Mouse (Mus musculus) spleen, adult 12 weeks (tissue): ENCODE results near the gene Cbx4.

Experiments used
- DNase-seq: peaks from one replicate; pipeline ENCODE4 v3.0.0; 2022; ENCODE audit warnings: low spot score

Gene Cbx4

GRCm38 (mm10) chr11:119084446-119085278 is 1.4 kb downstream of the Cbx4 start:
- DNase-seq, result no peak

DNA sequence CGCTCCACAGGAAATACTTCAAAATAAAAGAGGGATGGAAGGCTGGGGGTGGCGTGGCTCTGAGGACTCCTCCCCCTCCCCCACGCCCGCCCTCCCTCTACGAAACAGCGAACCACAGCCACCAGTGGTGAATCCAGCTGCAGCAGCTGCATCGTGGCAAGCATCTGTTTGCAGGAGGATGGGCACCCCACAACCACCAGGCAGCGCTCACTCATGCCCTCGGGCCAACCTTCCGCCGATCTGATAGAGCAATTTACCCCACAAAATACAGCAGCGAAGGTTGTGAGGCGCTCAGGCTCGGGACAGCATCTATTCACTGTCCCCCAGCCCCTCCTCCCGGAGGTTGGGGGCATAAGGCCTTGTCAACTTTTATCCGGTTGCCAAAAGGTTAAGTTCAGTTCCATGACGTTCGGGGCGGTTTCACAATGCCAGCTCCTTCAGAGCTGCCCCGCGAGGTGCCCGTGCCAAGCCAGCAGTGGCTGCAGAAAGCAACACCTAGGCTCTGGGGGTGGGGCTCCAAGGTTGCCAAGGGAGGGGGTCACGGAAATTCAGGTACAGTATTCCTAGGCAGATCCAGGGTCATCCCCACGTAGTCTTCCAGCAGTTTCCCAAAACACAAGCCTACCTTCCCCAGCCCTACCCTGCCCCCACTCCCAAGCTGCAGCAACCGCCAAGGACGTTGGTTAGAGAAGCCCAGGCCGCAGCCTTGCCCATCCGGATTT is 2.1 kb downstream of the Cbx4 start:
- peak; percentile 31 for DNase-seq

- DNase-seq, result no peak
Observed at GRCm38 (mm10) chr11:119082638-119083599, 3.1 kb downstream of the Cbx4 start.

GRCm38 (mm10) chr11:119081839-119082637 is 4.0 kb downstream of the Cbx4 start:
- DNase-seq, result no peak

DNA sequence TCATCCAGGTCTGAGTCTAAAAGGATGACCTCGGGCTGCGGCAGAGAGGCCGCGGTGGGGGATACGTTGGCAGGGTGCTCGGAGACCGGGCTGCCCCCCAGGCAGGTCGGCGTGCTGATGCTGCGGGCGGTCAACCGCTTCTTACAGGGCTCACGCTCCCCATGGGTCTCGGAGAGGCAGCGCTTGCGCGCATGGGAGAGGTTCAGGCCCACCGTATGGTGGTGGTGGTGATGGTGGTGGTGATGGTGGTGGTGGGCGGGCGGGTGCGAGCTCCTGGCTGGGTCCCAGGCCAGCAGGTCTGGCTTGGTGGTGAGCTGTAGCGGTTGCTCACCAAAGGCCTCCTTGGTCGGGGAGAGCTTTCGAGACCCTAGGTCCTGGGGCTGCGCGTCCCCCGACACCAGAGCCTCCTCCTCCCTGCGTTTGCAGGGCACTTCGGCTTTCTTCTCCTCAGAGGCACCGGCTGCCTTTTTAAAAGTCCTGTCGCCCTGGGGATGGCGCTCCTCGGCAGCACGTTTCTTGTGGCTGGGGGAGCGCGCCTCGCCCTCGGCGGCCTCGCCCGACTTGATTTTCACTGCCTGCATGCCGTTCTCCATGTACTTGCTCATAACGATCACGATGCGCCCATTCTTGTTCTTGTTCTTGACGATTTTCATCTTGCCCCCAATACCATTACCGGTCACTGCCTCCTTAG is 4.7 kb downstream of the Cbx4 start:
- no peak for DNase-seq

DNA sequence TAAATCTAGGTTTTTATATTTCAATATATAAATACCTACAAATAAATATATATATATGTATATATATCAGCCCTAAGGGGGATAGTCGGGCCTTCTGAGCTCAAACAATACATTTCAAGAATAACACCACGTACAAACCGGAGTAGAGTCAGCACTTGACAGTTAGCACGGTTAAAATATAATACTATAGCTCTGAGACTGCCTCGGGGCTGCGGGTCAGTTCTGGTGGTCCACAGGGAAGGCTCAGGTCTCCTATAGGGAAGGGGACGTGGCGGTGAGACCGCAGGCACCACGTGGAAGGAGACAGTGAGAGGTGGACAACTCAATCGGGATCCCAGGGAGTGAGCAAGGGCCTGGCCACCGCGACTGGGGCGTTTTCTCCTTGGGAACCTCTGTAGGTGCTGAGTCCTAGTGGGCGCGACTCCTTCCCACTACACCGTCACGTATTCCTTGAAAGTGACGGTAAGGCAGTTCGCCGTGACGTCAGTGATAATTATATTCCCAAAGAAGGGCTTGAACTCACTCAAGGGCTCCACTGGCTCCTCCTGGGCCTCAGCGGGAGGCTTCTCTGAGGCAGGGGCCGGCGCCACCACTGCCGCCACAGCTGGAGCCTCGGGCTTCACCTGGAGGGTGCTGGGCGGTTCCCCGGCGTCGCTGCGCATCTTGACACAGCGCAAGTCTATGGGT is 5.4 kb downstream of the Cbx4 start:
- no peak for DNase-seq

GRCm38 (mm10) chr11:119079445-119079837 is 6.6 kb downstream of the Cbx4 start:
- no peak for DNase-seq

DNA sequence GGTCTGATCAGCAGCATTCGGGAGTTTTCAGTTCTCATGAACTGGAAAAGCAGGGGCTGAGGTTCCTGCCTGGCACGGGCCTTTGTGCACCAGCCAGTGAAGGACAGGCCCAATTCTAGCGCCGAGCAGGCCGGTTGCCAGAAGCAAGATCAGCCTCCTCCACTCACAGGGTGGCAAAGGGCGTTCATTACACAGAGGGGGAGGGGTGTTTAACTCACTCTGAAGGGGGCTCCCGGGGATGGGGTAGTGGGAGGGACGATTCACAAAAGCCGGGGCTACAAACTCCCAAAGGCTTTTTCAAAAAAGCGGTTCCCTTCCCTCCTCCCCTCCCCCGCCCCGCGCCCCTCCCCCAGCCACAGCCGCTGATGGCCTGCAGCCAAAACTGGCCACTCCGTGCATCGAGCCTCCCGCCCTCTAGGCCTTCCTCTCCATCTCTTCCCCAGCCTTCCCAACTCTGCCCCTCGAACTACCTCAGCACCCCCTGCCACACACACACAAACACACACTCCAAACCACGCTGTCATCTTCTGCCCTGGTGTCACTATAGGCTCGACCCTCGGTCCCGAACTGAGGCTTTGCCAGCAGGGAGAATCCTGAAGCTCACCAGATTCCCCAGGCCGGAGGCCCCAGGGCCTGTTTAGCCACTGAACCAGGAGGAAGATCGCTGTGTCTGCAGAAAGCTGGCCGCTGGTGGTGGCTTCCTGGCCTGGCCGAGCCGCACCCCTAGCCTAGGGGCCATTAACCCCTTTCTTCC is 7.2 kb downstream of the Cbx4 start:
- no peak for DNase-seq

- DNase-seq, result no peak
Observed at GRCm38 (mm10) chr11:119077755-119078154, 8.3 kb downstream of the Cbx4 start.

- DNase-seq, result no peak
Observed at GRCm38 (mm10) chr11:119075805-119076204, 10.2 kb downstream of the Cbx4 start.

DNA sequence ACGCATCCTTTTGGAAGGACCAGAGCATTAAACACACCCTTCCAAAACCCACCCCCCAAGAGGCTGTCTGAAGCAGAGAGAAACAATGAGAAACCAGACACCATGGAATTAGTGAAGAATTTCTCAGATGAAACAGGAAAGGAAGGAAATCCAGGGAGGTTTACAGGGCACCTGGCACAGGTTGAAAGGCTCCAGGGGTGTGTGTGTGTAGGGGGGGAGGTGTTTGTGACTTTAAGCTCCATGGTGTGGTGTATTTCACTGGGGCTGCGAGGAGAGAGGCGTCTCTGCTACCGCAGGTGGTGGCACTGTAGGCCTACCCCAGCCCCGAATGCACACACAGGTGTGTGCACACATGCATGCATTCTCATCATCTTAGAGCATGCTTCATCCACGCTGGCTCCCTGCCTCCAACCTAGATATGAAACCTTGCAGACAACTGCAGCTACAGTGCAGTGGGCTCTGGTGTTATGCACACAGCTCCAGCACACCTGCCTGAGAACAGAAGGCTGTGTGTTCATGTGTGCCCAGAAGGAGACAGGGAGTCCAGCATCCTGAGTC is 12.1 kb downstream of the Cbx4 start:
- no peak for DNase-seq

- no peak for DNase-seq
Observed at GRCm38 (mm10) chr11:119072986-119073385, 13.0 kb downstream of the Cbx4 start.

DNA sequence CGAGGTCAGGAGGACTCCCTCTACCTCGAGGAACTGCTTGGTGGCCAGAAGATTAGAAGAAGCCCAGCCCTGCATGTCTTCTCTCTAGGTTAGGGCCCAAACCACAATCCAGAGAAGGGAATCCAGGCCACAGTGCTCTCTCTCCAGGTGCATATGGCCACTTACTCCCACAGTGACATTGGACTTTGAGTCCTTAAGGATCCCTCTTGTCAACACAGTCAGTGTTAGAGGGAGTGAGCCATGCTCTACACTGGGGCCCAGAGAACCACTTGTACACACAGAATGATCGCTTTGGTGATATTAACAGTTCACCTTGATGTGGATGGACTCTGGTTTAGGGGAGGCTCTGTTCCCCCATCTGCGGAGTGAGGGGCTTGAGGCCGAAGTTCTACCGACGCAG is 13.8 kb downstream of the Cbx4 start:
- DNase-seq, result no peak

GRCm38 (mm10) chr11:119066841-119067240 is 19.2 kb downstream of the Cbx4 start:
- no peak for DNase-seq

DNA sequence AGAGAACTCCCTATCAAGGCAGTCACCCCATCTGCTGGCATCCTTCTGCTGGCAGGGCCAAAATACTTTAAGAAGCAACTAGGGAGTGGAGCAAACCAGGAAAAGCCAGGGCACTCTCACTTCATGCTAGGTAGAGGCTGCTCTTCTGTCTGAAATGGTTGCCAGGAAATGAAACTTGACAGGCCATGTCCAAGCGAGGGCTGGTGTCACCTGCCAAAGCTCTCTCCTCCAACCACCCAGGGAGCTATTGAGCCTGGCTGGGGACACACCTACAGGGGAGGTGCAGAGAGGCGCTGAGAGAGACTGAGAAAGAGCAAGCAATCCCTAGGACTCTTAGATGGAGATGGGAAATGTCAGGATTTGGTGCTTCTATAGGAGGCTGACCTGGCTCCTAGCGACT is 26.8 kb downstream of the Cbx4 start:
- DNase-seq, result no peak

DNA sequence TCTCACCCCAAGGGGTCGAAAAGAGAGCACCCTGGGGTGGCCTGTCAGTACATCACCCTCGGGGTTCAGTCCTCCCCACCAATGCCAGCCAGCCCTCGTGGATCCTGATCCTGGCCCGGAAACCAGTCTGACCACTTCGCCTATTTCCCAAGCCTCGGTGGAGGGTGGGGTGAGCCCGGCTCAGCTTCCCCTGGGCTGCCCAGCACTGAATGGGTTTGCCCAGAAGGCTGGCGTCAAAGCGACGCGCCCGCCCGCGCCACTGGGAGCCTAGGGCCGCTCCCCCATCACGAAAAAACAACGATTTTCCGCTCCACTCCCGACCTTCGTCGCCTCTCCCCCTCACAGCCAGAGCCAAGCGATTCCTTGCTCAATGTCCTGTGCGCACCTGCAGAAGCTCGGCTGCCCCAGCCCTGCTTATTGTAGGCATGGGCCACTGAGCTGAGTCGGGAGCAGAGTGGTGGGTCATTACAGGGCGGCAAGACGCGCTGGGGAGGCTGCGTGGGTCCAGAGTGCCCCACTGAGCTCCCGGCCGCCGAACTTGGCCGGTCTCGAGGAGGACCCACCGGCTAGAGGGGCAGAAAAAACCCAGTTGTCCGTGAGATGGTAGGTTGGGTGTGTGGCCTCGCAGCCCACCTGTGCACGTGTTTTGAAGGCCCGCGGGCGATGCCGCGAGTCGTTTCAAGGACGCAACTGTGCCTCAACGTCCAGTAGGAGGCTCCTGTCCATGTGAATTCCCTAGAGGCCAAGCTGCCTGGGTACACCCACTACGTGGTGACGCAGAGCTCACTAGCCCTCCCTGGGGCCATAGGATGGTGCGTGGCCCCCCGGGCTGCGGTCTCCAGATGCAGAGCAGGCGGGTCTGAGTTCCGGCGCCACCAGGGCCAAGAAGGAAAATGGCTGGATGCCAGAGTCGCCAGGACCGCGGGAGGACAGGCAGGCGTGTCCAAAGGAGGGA is 27.7 kb downstream of the Cbx4 start:
- no peak for DNase-seq

DNA sequence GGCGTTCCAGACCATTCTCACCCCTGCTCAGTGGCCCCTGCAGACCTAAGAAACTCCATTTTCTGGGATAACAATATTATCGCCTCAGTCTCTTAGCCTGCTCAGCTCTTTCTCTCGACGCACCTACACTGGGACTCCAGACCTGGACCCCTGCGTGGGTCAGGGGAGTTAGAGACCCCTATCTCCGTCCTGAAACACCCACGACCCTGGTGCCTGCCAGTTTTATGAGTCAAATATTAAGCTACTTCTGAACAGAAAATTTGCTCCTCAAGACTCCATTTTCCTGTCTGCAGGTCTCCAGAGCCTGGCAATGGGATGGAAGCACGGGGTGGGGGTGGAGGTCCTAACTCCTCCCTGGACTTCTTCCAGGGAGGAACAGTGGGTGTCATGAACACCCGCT is 28.7 kb downstream of the Cbx4 start:
- DNase-seq, result no peak
